Mouse (Mus musculus) MEL (cell line): Measurements from ENCODE around the gene Sap30l. TPM values are rescaled to one million over a fixed set of nuclear protein-coding genes. Genes with fewer than 3 reads are reported as not detected.

Experiments
- DNase-seq: peaks from one replicate; pipeline ENCODE4 v3.0.0; 2011; ENCODE audit warnings: low read depth, low spot score
- H3K27ac ChIP-seq: 2 replicates; pipeline ENCODE4 v1.5.1; 2012; ENCODE audit warnings: low read depth, mild to moderate bottlenecking, control low read depth, low read length, moderate library complexity; ENCODE audit not compliant: control insufficient read depth
- H3K27me3 ChIP-seq, 2 experiments: fragments of 150-350 bp in 1 of 2; sonication (generic) in 1 of 2; 2 replicates each; pipeline ENCODE4 v1.6.1; 2012; ENCODE audit warnings: low read length in 2 of 2, mild to moderate bottlenecking in 2 of 2, improper control_type of control experiment in 1 of 2, moderate library complexity in 1 of 2; ENCODE audit not compliant: insufficient read depth in 2 of 2, control insufficient read depth in 1 of 2
- H3K36me3 ChIP-seq, 2 experiments: 2 replicates each; pipeline ENCODE4 v1.6.1; 2012 to 2014; ENCODE audit warnings: low read length in 2 of 2, improper control_type of control experiment in 1 of 2, inconsistent platforms in 1 of 2, mild to moderate bottlenecking in 1 of 2; ENCODE audit not compliant: insufficient read depth in 2 of 2, control insufficient read depth in 1 of 2
- H3K4me1 ChIP-seq, 2 experiments: fragments of 150-350 bp in 1 of 2; sonication (generic) in 1 of 2; 2 replicates each; pipeline ENCODE4 v1.6.1; 2012; ENCODE audit warnings: low read length in 2 of 2, improper control_type of control experiment in 1 of 2, mild to moderate bottlenecking in 1 of 2; ENCODE audit not compliant: insufficient read depth in 2 of 2, control insufficient read depth in 1 of 2
- H3K4me3 ChIP-seq, 2 experiments: fragments of 150-350 bp in 1 of 2; sonication (generic) in 1 of 2; 2 replicates each; pipeline ENCODE4 v1.5.1; 2012; ENCODE audit warnings: low read depth in 2 of 2, low read length in 2 of 2, mild to moderate bottlenecking in 2 of 2, moderate library complexity in 2 of 2, control low read depth in 1 of 2, improper control_type of control experiment in 1 of 2; ENCODE audit not compliant: control insufficient read depth in 1 of 2, insufficient read depth in 1 of 2
- H3K79me2 ChIP-seq: 2 replicates; pipeline ENCODE4 v1.6.1; 2012; ENCODE audit warnings: mild to moderate bottlenecking, low read length, moderate library complexity; ENCODE audit not compliant: control insufficient read depth, poor library complexity, insufficient read depth
- H3K9ac ChIP-seq: 2 replicates; pipeline ENCODE4 v1.6.1; 2012; ENCODE audit warnings: low read depth, mild to moderate bottlenecking, control low read depth, low read length, moderate library complexity; ENCODE audit not compliant: control insufficient read depth, poor library complexity, severe bottlenecking
- H3K9me3 ChIP-seq: fragments of 150-350 bp; sonication (generic); replicated peaks from 2 replicates; pipeline ENCODE4 v1.6.1; 2012; ENCODE audit warnings: mild to moderate bottlenecking, low read length, improper control_type of control experiment, moderate library complexity; ENCODE audit not compliant: insufficient read depth
- ELF1 ChIP-seq: IDR thresholded peaks from 2 replicates; pipeline ENCODE4 v1.6.1; 2014; ENCODE audit warnings: low read depth, mild to moderate bottlenecking, inconsistent platforms, low read length, improper control_type of control experiment, moderate library complexity
- EP300 ChIP-seq, 2 experiments: IDR thresholded peaks; 2 replicates each; pipeline ENCODE4 v1.6.1; 2011; ENCODE audit warnings: improper control_type of control experiment in 2 of 2, low read length in 2 of 2, low read depth in 1 of 2, mild to moderate bottlenecking in 1 of 2
- GATA1 ChIP-seq: IDR thresholded peaks from 2 replicates; pipeline ENCODE4 v1.6.1; 2011; ENCODE audit warnings: low read depth, low read length, improper control_type of control experiment
- KAT2A ChIP-seq: conservative IDR thresholded peaks from 2 replicates; pipeline ENCODE4 v1.6.1; 2012; ENCODE audit warnings: low read depth, low read length, improper control_type of control experiment, inconsistent platforms
- MAX ChIP-seq: IDR thresholded peaks from 2 replicates; pipeline ENCODE4 v1.6.1; 2011; ENCODE audit warnings: low read length, improper control_type of control experiment
- MAZ ChIP-seq: IDR thresholded peaks from 2 replicates; pipeline ENCODE4 v1.6.1; 2012; ENCODE audit warnings: low read depth, mild to moderate bottlenecking, inconsistent platforms, low read length, improper control_type of control experiment
- MEF2A ChIP-seq: IDR thresholded peaks from 2 replicates; pipeline ENCODE4 v1.6.1; 2014; ENCODE audit warnings: low read depth, mild to moderate bottlenecking, inconsistent platforms, low read length, improper control_type of control experiment; ENCODE audit not compliant: poor library complexity, insufficient replicate concordance, severe bottlenecking; ENCODE audit errors: extremely low read depth
- MXI1 ChIP-seq: IDR thresholded peaks from 2 replicates; pipeline ENCODE4 v1.6.1; 2011; ENCODE audit warnings: mild to moderate bottlenecking, low read depth, low read length, improper control_type of control experiment
- MYB ChIP-seq: IDR thresholded peaks from 2 replicates; pipeline ENCODE4 v1.6.1; 2011; ENCODE audit warnings: mild to moderate bottlenecking, low read depth, low read length, improper control_type of control experiment
- NRF1 ChIP-seq: IDR thresholded peaks from 2 replicates; pipeline ENCODE4 v1.6.1; 2014; ENCODE audit warnings: low read depth, mild to moderate bottlenecking, inconsistent platforms, low read length, improper control_type of control experiment, moderate library complexity; ENCODE audit not compliant: poor library complexity, insufficient read depth, severe bottlenecking
- POLR2AphosphoS2 ChIP-seq: IDR thresholded peaks from 2 replicates; pipeline ENCODE4 v1.6.1; 2011; ENCODE audit warnings: low read length, improper control_type of control experiment
- RAD21 ChIP-seq: IDR thresholded peaks from 2 replicates; pipeline ENCODE4 v1.6.1; 2011; ENCODE audit warnings: mild to moderate bottlenecking, low read depth, low read length, improper control_type of control experiment
- SMC3 ChIP-seq: IDR thresholded peaks from 2 replicates; pipeline ENCODE4 v1.6.1; 2011; ENCODE audit warnings: low read depth, low read length, improper control_type of control experiment
- UBTF ChIP-seq: IDR thresholded peaks from 2 replicates; pipeline ENCODE4 v1.6.1; 2012; ENCODE audit warnings: low read depth, mild to moderate bottlenecking, inconsistent platforms, low read length, improper control_type of control experiment, moderate library complexity, borderline replicate concordance; ENCODE audit not compliant: insufficient read depth
- USF1 ChIP-seq: IDR thresholded peaks from 2 replicates; pipeline ENCODE4 v1.6.1; 2014; ENCODE audit warnings: low read depth, mild to moderate bottlenecking, inconsistent platforms, low read length, improper control_type of control experiment, moderate library complexity
- USF2 ChIP-seq, 2 experiments: IDR thresholded peaks; 2 replicates each; pipeline ENCODE4 v1.6.1; 2011 to 2012; ENCODE audit warnings: improper control_type of control experiment in 2 of 2, low read length in 2 of 2, borderline replicate concordance in 1 of 2, inconsistent platforms in 1 of 2, low read depth in 1 of 2, mild to moderate bottlenecking in 1 of 2; ENCODE audit not compliant: insufficient read depth in 1 of 2
- ZC3H11A ChIP-seq: IDR thresholded peaks from 2 replicates; pipeline ENCODE4 v1.6.1; 2012; ENCODE audit warnings: low read depth, mild to moderate bottlenecking, inconsistent platforms, low read length, improper control_type of control experiment
- ZNF384 ChIP-seq: IDR thresholded peaks from 2 replicates; pipeline ENCODE4 v1.6.1; 2012; ENCODE audit warnings: low read depth, mild to moderate bottlenecking, inconsistent platforms, low read length, improper control_type of control experiment
- polyA plus RNA-seq, 2 experiments: library from polyadenylated mRNA; stranded (reverse) in 1 of 2; unstranded in 1 of 2; fragments of >175 nt in 1 of 2; fragments of >200 nt in 1 of 2; gene quantifications; 2 replicates each; pipeline versions ENCODE4 v1.2.1 to v1.2.4; 2012; ENCODE audit warnings: low replicate concordance in 2 of 2, low read depth in 1 of 2; ENCODE audit not compliant: insufficient read length in 2 of 2, insufficient read depth in 1 of 2, missing spikeins in 1 of 2
- total RNA-seq: library from RNA; depleted of rRNA; stranded (reverse); fragments of 300-350 nt; gene quantifications from 2 replicates; pipeline ENCODE4 v1.2.3, GENCODE M21; 2012

Gene Sap30l
- total and polyA plus RNA-seq, 3 experiments, result 40.2 to 52.5 TPM; not detected in 1

GRCm38 (mm10) chr11:57835931-57836330, 34.5 kb downstream of the Sap30l start:
- TF ChIP-seq MEF2A (no peak), POLR2AphosphoS2 (no peak), ZNF384 (no peak), SMC3 (no peak), MAX (no peak), USF1 (no peak), UBTF (no peak), USF2 (IDR thresholded peaks at IDR 0.05; ENCODE audit: borderline replicate concordance in 1 of 2, insufficient read depth in 1 of 2, low read depth in 1 of 2, low read length in 2 of 2) (no peak), RAD21 (no peak)
- Histone ChIP-seq H3K27me3 (peaks cover 8 to 26% of the 10 kb centered on the region in 2 experiments), H3K27ac (no peak overlapping the region)

GRCm38 (mm10) chr11:57836401-57836800, 35.0 kb downstream of the Sap30l start:
- Histone ChIP-seq H3K27ac (no peak overlapping the region), H3K9ac (no peak overlapping the region), H3K79me2 (no peaks in the 10 kb centered on the region), H3K27me3 (peaks cover 13 to 31% of the 10 kb centered on the region in 2 experiments), H3K4me3 (no peak overlapping the region), H3K9me3 (no peaks in the 10 kb centered on the region), H3K4me1 (no peaks in the 10 kb centered on the region), H3K36me3 (no peaks in the 10 kb centered on the region)
- TF ChIP-seq USF1 (no peak), POLR2AphosphoS2 (no peak), EP300 (IDR thresholded peaks at IDR 0.05; ENCODE audit: low read depth in 1 of 2, low read length in 2 of 2) (no peak), GATA1 (no peak), MAZ (no peak), KAT2A (no peak), ELF1 (no peak), ZC3H11A (no peak), MYB (no peak), MXI1 (no peak), NRF1 (no peak), RAD21 (no peak)
- DNase-seq, result no peak

More at GRCm38 (mm10) chr11:57835931-57836330, 34.5 kb downstream of the Sap30l start:
- Histone ChIP-seq H3K4me1 (no peaks in the 10 kb centered on the region), H3K79me2 (no peaks in the 10 kb centered on the region), H3K9me3 (no peaks in the 10 kb centered on the region), H3K9ac (no peak overlapping the region), H3K4me3 (no peak overlapping the region), H3K36me3 (no peaks in the 10 kb centered on the region)
- no peak for DNase-seq
